Mouse (Mus musculus): ENCODE data around the gene Prss57. TPM values are rescaled to one million over a fixed set of nuclear protein-coding genes. Genes with fewer than 3 reads are reported as not detected.
A peak's percentile ranks its signal among the peaks of the same experiment; 100 is the strongest.

Prss57 gene
- 1 to 10 TPM in 1 of 2 experiments, under 1 TPM in 1; 0.17 to 1.1 TPM for total RNA-seq (2021)
- long read RNA-seq, experiment 1, partial matches to known transcripts = 0 of 1 reads
- long read RNA-seq, experiment 1, other reads (novel, unspliced or antisense) = 1 of 1 reads
- long read RNA-seq, experiment 2 = 0 reads

- no peak for DNase-seq (ENCODE audit: low spot score in 2 of 2)
- intact Hi-C loops (cut with DNase I) = no loop called here
Measured at GRCm38 (mm10) chr10:79790861-79791260, at the start of gene Prss57. Prss57 (minus strand) TSS chr10:79790961.

GRCm38 (mm10) chr10:79840091-79840490 is 49.3 kb upstream of the Prss57 start:
- no peak for DNase-seq (ENCODE audit: low spot score in 2 of 2)
- intact Hi-C loops (cut with DNase I) = no loop called here

GRCm38 (mm10) chr10:79838151-79838550 is 47.4 kb upstream of the Prss57 start:
- no peak for DNase-seq (ENCODE audit: low spot score in 2 of 2)
- intact Hi-C loops (cut with DNase I) = no loop called here

GRCm38 (mm10) chr10:79836918-79837317 is 46.2 kb upstream of the Prss57 start:
- intact Hi-C loops (cut with DNase I) = no loop called here
- DNase-seq (ENCODE audit: low spot score in 2 of 2) = no peak

GRCm38 (mm10) chr10:79834769-79835398 is 44.1 kb upstream of the Prss57 start:
- DNase-seq (ENCODE audit: low spot score in 2 of 2) = peak; percentile 50 to 80
- intact Hi-C loops (cut with DNase I) = loop anchor here (1.0 to 5.0 kb wide), 3 partner anchors 47 to 124 kb away; no protein-coding TSS in a partner anchor

- intact Hi-C loops (cut with DNase I) = loop anchor here (5.0 kb wide), 1 partner anchor 50 kb away; no protein-coding TSS in a partner anchor
- DNase-seq (ENCODE audit: low spot score in 2 of 2) = no peak
Measured at GRCm38 (mm10) chr10:79832786-79833181, 42.0 kb upstream of the Prss57 start.

GRCm38 (mm10) chr10:79832026-79832785 is 41.4 kb upstream of the Prss57 start:
- DNase-seq (ENCODE audit: low spot score in 2 of 2) = no peak
- intact Hi-C loops (cut with DNase I) = loop anchor here (5.0 kb wide), 1 partner anchor 50 kb away; no protein-coding TSS in a partner anchor

- no peak for DNase-seq (ENCODE audit: low spot score in 2 of 2)
- intact Hi-C loops (cut with DNase I) = loop anchor here (5.0 kb wide), 1 partner anchor 51 kb away; no protein-coding TSS in a partner anchor
Measured at GRCm38 (mm10) chr10:79831583-79831982, 40.8 kb upstream of the Prss57 start.

GRCm38 (mm10) chr10:79824413-79824812 is 33.7 kb upstream of the Prss57 start:
- DNase-seq (ENCODE audit: low spot score in 2 of 2) = no peak
- intact Hi-C loops (cut with DNase I) = no loop called here

GRCm38 (mm10) chr10:79823011-79823410 is 32.2 kb upstream of the Prss57 start:
- intact Hi-C loops (cut with DNase I) = no loop called here
- DNase-seq (ENCODE audit: low spot score in 2 of 2) = no peak

- intact Hi-C loops (cut with DNase I) = no loop called here
- DNase-seq (ENCODE audit: low spot score in 2 of 2) = no peak
Measured at GRCm38 (mm10) chr10:79822372-79822771, 31.6 kb upstream of the Prss57 start.

GRCm38 (mm10) chr10:79821731-79822130 is 31.0 kb upstream of the Prss57 start:
- no peak for DNase-seq (ENCODE audit: low spot score in 2 of 2)
- intact Hi-C loops (cut with DNase I) = no loop called here

- intact Hi-C loops (cut with DNase I) = no loop called here
Measured at GRCm38 (mm10) chr10:79820782-79821181, 30.0 kb upstream of the Prss57 start, which contains the start of gene Misp. Misp (plus strand) TSS chr10:79820989.

GRCm38 (mm10) chr10:79820277-79820676 is 29.5 kb upstream of the Prss57 start:
- DNase-seq (ENCODE audit: low spot score in 2 of 2) = no peak

More at GRCm38 (mm10) chr10:79820782-79821181, 30.0 kb upstream of the Prss57 start, which contains the start of gene Misp:
- DNase-seq (ENCODE audit: low spot score in 2 of 2) = no peak

GRCm38 (mm10) chr10:79819606-79820005 is 28.8 kb upstream of the Prss57 start:
- intact Hi-C loops (cut with DNase I) = no loop called here
- no peak for DNase-seq (ENCODE audit: low spot score in 2 of 2)

More at GRCm38 (mm10) chr10:79820277-79820676, 29.5 kb upstream of the Prss57 start:
- intact Hi-C loops (cut with DNase I) = no loop called here

- intact Hi-C loops (cut with DNase I) = no loop called here
- no peak for DNase-seq (ENCODE audit: low spot score in 2 of 2)
Measured at GRCm38 (mm10) chr10:79818225-79818624, 27.5 kb upstream of the Prss57 start.

- no peak for DNase-seq (ENCODE audit: low spot score in 2 of 2)
- intact Hi-C loops (cut with DNase I) = no loop called here
Measured at GRCm38 (mm10) chr10:79817111-79817510, 26.4 kb upstream of the Prss57 start.

GRCm38 (mm10) chr10:79815671-79816494 is 25.1 kb upstream of the Prss57 start:
- intact Hi-C loops (cut with DNase I) = no loop called here
- no peak for DNase-seq (ENCODE audit: low spot score in 2 of 2)

- intact Hi-C loops (cut with DNase I) = loop anchor here (5.0 kb wide), 1 partner anchor 37 kb away; the partner anchor contains the start of gene Fstl3
- DNase-seq (ENCODE audit: low spot score in 2 of 2) = no peak
Measured at GRCm38 (mm10) chr10:79814271-79814842, 23.6 kb upstream of the Prss57 start.

Data from left cerebral cortex, postnatal 14 days (tissue).